Mouse (Mus musculus): ENCODE results near the gene Angel2.

Gene Angel2

DNA sequence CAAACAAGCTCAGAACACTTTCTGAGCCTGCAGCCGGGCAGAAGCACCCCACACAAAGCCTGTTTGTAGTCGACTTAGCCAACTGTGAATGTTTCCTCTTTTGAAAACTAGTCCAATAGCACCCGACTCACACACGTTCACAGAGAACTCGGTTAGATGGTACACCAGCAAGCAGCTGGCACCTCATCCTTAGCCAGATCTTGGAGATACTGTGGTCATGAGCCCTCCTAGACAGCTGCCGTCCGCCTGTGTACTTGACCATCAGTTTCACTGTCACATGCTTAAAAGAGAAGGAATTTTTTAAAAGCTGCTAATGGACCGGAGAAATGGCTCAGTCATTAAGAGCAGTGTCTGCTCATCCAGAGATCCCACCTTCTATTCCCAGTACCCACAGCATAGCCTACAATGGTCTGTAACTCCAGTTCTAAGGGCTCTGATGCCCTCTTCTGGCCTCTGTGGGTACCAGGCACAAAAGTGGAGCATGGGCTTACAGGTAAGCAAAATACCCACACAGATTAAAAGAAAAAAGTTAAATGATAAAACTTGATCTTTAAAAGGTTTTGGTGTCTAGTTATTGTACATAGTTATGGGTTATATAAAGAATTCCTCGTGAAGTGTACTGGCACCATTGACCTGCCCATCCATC, 64.6 kb downstream of the Angel2 start:
- no peak for DNase-seq

DNA sequence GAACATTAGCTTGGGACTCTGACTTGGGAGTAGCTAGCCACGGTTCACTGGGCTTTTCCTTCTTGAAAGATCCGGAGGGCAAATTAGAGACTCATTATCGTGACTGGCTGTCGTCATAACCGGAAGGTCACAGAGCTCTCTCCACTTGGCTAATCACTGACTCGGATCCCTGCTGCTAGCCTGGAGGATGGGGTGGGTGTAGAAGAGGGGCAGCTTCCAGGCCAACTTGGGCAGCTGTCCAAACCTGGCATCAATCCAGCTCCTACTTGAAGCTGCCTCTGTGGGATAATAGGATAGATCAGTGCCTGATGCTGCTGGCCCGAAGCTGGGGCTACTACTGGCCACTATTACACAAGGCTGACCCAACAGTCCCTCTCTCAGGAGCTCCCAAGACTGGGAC, 70.6 kb downstream of the Angel2 start:
- peak; percentile 13 for DNase-seq

DNA sequence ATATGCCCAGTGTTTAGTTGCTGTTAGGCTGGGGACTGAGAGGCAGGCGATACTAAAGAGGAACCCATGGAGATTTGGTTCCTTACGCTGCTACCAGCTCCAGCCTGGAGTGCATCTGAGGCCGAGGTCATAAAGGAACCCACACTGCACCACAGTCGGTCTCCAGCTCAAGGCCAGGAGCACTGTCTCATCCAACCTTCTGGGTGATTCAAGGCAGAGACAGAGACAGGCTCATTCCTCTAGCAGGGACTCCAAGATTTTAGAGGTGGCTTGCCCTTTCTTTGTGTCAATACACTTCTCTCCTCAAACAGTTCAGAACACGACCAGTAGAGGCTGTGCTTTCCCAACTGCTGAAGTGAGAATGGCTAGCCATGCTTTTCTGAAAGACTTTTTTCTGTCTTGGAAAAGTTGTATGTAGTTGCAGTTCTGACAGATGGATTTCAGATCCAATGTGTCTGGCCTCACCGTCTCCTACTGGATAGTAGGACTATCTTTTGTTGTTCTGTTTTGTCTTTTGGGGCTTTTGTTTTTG, 71.5 kb downstream of the Angel2 start:
- no peak for DNase-seq

Measured in cerebellum, adult 11 months (tissue).